Mouse (Mus musculus): Measurements from ENCODE around the gene Lancl2.

GRCm38 (mm10) chr6:57773792-57774191, 71.5 kb downstream of the Lancl2 start:
- TF ChIP-seq CTCF (IDR thresholded peaks at IDR 0.05; ENCODE audit: extremely low read depth, insufficient read depth, low read length) (no peak), POLR2A (IDR thresholded peaks at IDR 0.05; ENCODE audit: extremely low read depth, insufficient read depth, low read length) (no peak)

All from cortical plate, adult 2 months (tissue).